Mouse (Mus musculus) ES-Bruce4 (cell line): ENCODE data around the gene Dll1. TPM values are rescaled to one million over a fixed set of nuclear protein-coding genes. Genes with fewer than 3 reads are reported as not detected.

Source experiments
- H3K27ac ChIP-seq: 2 replicates; pipeline ENCODE4 v1.5.1; 2012; ENCODE audit warnings: low read length, inconsistent platforms; ENCODE audit not compliant: insufficient read depth
- H3K27me3 ChIP-seq: 2 replicates; pipeline ENCODE4 v1.6.1; 2012; ENCODE audit warnings: mild to moderate bottlenecking, low read length, inconsistent platforms; ENCODE audit not compliant: control insufficient read depth, poor library complexity, insufficient read depth, severe bottlenecking
- H3K36me3 ChIP-seq: 2 replicates; pipeline ENCODE4 v1.6.1; 2012; ENCODE audit warnings: inconsistent platforms, mild to moderate bottlenecking, low read length, moderate library complexity; ENCODE audit not compliant: control insufficient read depth, poor library complexity, insufficient read depth, severe bottlenecking
- H3K4me1 ChIP-seq: one replicate; pipeline ENCODE4 v1.8.1; 2011; ENCODE audit warnings: low read length; ENCODE audit not compliant: control insufficient read depth, insufficient read depth
- H3K4me3 ChIP-seq: 2 replicates; pipeline ENCODE4 v1.5.1; 2011; ENCODE audit warnings: low read depth, mild to moderate bottlenecking, low read length
- H3K9ac ChIP-seq: 2 replicates; pipeline ENCODE4 v1.6.1; 2012; ENCODE audit warnings: low read depth, mild to moderate bottlenecking, inconsistent platforms; ENCODE audit not compliant: poor library complexity, severe bottlenecking
- H3K9me3 ChIP-seq: replicated peaks from 2 replicates; pipeline ENCODE4 v1.6.1; 2012; ENCODE audit warnings: mild to moderate bottlenecking, low read length, inconsistent platforms; ENCODE audit not compliant: control insufficient read depth, poor library complexity, insufficient read depth, severe bottlenecking
- CTCF ChIP-seq: IDR thresholded peaks from one replicate; pipeline ENCODE4 v1.8.1; 2011; ENCODE audit warnings: low read depth, low read length
- EP300 ChIP-seq: IDR thresholded peaks from 2 replicates; pipeline ENCODE4 v1.6.1; 2011; ENCODE audit warnings: low read depth, low read length; ENCODE audit not compliant: insufficient read depth
- POLR2A ChIP-seq: IDR thresholded peaks from one replicate; pipeline ENCODE4 v1.8.1; 2011; ENCODE audit warnings: low read length; ENCODE audit not compliant: insufficient read depth
- polyA plus RNA-seq: library from polyadenylated mRNA; stranded (reverse); fragments of >200 nt; gene quantifications from 2 replicates; pipeline ENCODE4 v1.2.4, GENCODE M21; 2011; ENCODE audit warnings: low read depth; ENCODE audit not compliant: missing spikeins, insufficient read depth, insufficient read length

Dll1 gene
- polyA plus RNA-seq, 1 experiment: 2.0 TPM

GRCm38 (mm10) chr17:15419534-15419933 is 42.9 kb upstream of the Dll1 start:
- H3K9ac ChIP-seq: no peak overlapping the region
- TF ChIP-seq EP300 (no peak), CTCF (no peak), POLR2A (no peak)
- H3K36me3 ChIP-seq: no peaks in the 10 kb centered on the region
- no peaks in the 10 kb centered on the region for H3K4me1 ChIP-seq
- no peaks in the 10 kb centered on the region for H3K9me3 ChIP-seq
- no peak overlapping the region for H3K27ac ChIP-seq
- H3K4me3 ChIP-seq: no peak overlapping the region
- no peaks in the 10 kb centered on the region for H3K27me3 ChIP-seq

- Histone ChIP-seq H3K9me3 (no peaks in the 10 kb centered on the region), H3K27me3 (no peaks in the 10 kb centered on the region), H3K4me3 (no peak overlapping the region), H3K27ac (no peak overlapping the region), H3K36me3 (no peaks in the 10 kb centered on the region), H3K9ac (no peak overlapping the region), H3K4me1 (no peaks in the 10 kb centered on the region)
- TF ChIP-seq POLR2A (no peak), CTCF (no peak), EP300 (no peak)
Measured at GRCm38 (mm10) chr17:15416596-15417215, 40.0 kb upstream of the Dll1 start.

GRCm38 (mm10) chr17:15410861-15411260 is 34.2 kb upstream of the Dll1 start:
- Histone ChIP-seq H3K9ac (no peak overlapping the region), H3K27me3 (no peaks in the 10 kb centered on the region), H3K9me3 (no peaks in the 10 kb centered on the region), H3K36me3 (no peaks in the 10 kb centered on the region), H3K4me1 (no peaks in the 10 kb centered on the region), H3K27ac (no peak overlapping the region), H3K4me3 (no peak overlapping the region)
- TF ChIP-seq EP300 (no peak), CTCF (no peak), POLR2A (no peak)

- Histone ChIP-seq H3K27ac (no peak overlapping the region), H3K27me3 (no peaks in the 10 kb centered on the region), H3K9me3 (no peaks in the 10 kb centered on the region), H3K4me1 (no peaks in the 10 kb centered on the region), H3K9ac (no peak overlapping the region), H3K4me3 (no peak overlapping the region), H3K36me3 (no peaks in the 10 kb centered on the region)
- TF ChIP-seq EP300 (no peak), CTCF (no peak), POLR2A (no peak)
Measured at GRCm38 (mm10) chr17:15409261-15409660, 32.6 kb upstream of the Dll1 start.

- H3K9me3 ChIP-seq: no peaks in the 10 kb centered on the region
- TF ChIP-seq EP300: no peak
- no peak for TF ChIP-seq POLR2A
- TF ChIP-seq CTCF: no peak
- peaks cover 5% of the 10 kb centered on the region for H3K36me3 ChIP-seq
- H3K27me3 ChIP-seq: no peaks in the 10 kb centered on the region
- H3K9ac ChIP-seq: no peak overlapping the region
- H3K4me1 ChIP-seq: no peaks in the 10 kb centered on the region
- H3K4me3 ChIP-seq: no peak overlapping the region
- H3K27ac ChIP-seq: no peak overlapping the region
Measured at GRCm38 (mm10) chr17:15406576-15406975, 29.9 kb upstream of the Dll1 start.

GRCm38 (mm10) chr17:15401716-15402115 is 25.0 kb upstream of the Dll1 start:
- TF ChIP-seq EP300: no peak
- no peak for TF ChIP-seq POLR2A
- no peak for TF ChIP-seq CTCF
- Histone ChIP-seq H3K9me3 (no peaks in the 10 kb centered on the region), H3K4me1 (no peaks in the 10 kb centered on the region), H3K36me3 (peaks cover 5% of the 10 kb centered on the region), H3K4me3 (no peak overlapping the region), H3K27me3 (no peaks in the 10 kb centered on the region), H3K9ac (no peak overlapping the region), H3K27ac (no peak overlapping the region)
